Mouse (Mus musculus) spleen, postnatal 0 days (tissue): ENCODE data around the gene Lipo4. TPM values are rescaled to one million over a fixed set of nuclear protein-coding genes. Genes with fewer than 3 reads are reported as not detected.

Experiments
- polyA plus RNA-seq: library from polyadenylated mRNA; unstranded; fragments of >200 nt; fragmentation: Nextera tagmentation; extraction: Ambion mirVana; gene quantifications from 2 replicates; pipeline ENCODE4 v1.2.1, GENCODE M21; 2015

Gene Lipo4
- not detected in 2 replicates for polyA plus RNA-seq

DNA sequence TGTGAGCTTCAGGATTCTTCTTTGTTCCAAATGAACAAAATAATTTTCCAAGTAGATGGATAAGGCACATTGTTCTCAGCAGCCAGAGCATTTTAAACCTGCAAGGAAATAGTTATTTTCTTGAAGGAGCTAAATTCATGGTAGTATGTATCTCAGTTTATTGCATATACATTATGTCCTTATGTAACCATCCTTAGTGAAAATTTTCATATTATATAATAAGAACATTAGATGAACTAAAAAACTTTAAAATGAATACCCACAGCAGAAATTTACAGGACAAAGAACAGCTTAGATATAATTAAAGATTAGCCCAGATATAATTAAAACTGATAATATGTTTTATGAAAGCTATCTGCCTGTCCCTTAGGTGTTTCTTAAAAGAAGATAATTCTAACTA is at the start of gene Lipo4:
TSS of gene Lipo4 (minus strand) at position 101 of the 400 bp plus-strand sequence.

Other genes with a start within 250 kb of the Lipo4 start
- 2.9 and 3.3 TPM in 2 replicates for gene Rnls, start 125.5 kb downstream of the Lipo4 start, polyA plus RNA-seq
- not detected in 2 replicates for gene Gm8978, start 107.5 kb upstream of the Lipo4 start, polyA plus RNA-seq
- gene Lipo2, start 233.6 kb upstream of the Lipo4 start, polyA plus RNA-seq = 0.17 and 0.21 TPM in 2 replicates
- gene Lipo3, start 244.2 kb upstream of the Lipo4 start, polyA plus RNA-seq = 5.0 and 7.1 TPM in 2 replicates